Mouse (Mus musculus): ENCODE measurements around the gene Wwox.

DNA sequence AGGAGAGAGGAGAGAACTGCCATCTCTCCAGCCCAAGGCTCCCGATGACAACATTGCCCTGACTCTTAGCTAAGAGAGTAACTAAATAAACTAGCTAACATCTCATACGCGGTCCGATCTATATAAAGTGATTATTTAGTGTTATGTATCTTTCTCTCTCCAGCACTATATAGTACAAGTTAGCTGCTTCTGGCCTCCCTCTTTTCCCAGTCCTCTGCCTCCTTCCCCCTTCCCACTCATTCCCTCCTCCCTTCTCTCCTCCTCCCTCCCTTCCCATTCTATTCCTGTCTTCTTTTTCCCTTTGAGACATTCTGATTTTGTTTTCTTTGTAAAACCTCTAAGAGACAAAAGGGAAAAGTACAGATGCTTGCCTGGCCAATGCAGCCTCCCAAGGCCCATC is 414.3 kb downstream of the Wwox start:
- TF ChIP-seq POLR2A (IDR thresholded peaks at IDR 0.05; ENCODE audit: borderline replicate concordance, low read depth, low read length) (no peak), CTCF (IDR thresholded peaks at IDR 0.05; ENCODE audit: low read depth, low read length) (no peak)
